Mouse (Mus musculus) liver, embryonic 14.5 days (tissue): ENCODE measurements around the gene Wwp2.

Experiments used
- CTCF ChIP-seq: IDR thresholded peaks from 2 replicates; pipeline ENCODE4 v1.5.1; 2016; ENCODE audit warnings: antibody characterized with exemption, low read depth, control low read depth
- EP300 ChIP-seq: IDR thresholded peaks from 2 replicates; pipeline ENCODE4 v1.6.1; 2016; ENCODE audit warnings: antibody characterized with exemption, low read depth

GRCm38 (mm10) chr8:107396106-107396670, 40.0 kb upstream of the Wwp2 start:
- TF ChIP-seq CTCF (no peak), EP300 (no peak)
